Mouse (Mus musculus) CD8-positive naive resting alpha-beta T cell, adult 2 months (primary cell): Measurements from ENCODE around the gene Nxph3.

ENCODE experiments used
- DNase-seq, 2 experiments: peaks; one replicate each; pipeline ENCODE4 v3.0.0; 2022; ENCODE audit warnings: low read depth in 2 of 2, low spot score in 2 of 2

Nxph3 gene

GRCm38 (mm10) chr11:95493950-95494349, 20.4 kb downstream of the Nxph3 start:
- no peak for DNase-seq

DNA sequence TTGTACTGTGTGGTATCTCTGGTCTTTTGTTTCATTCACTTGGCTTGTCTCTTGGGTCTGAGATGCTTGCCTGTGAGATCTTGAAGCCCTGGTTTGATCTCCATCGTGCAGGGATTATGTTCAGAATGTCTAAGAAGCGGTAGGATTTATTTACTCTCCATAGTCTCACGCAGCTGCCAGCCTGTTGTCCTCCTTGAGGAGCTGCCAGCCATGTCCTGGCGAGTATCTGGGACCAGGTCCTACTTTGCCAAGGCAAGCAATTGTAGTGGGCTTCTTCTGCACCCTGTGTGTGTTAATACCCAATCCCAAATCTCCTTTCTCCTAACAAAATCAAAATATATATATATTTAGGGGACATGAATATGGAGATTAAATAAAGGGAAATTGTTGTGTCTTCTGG, 21.4 kb downstream of the Nxph3 start:
- DNase-seq, result no peak

- no peak for DNase-seq
Observed at GRCm38 (mm10) chr11:95492256-95492655, 22.1 kb downstream of the Nxph3 start.

- DNase-seq, result no peak
Observed at GRCm38 (mm10) chr11:95490104-95490503, 24.3 kb downstream of the Nxph3 start.

- DNase-seq, result no peak
Observed at GRCm38 (mm10) chr11:95487237-95487636, 27.1 kb downstream of the Nxph3 start.

- no peak for DNase-seq
Observed at GRCm38 (mm10) chr11:95485634-95486033, 28.7 kb downstream of the Nxph3 start.

GRCm38 (mm10) chr11:95480662-95481061, 33.7 kb downstream of the Nxph3 start:
- DNase-seq, result no peak

- no peak for DNase-seq
Observed at GRCm38 (mm10) chr11:95479458-95479857, 34.9 kb downstream of the Nxph3 start.

- no peak for DNase-seq
Observed at GRCm38 (mm10) chr11:95476323-95476722, 38.0 kb downstream of the Nxph3 start.

- DNase-seq, result no peak
Observed at GRCm38 (mm10) chr11:95473456-95473855, 40.9 kb downstream of the Nxph3 start.

- DNase-seq, result no peak
Observed at GRCm38 (mm10) chr11:95472942-95473341, 41.4 kb downstream of the Nxph3 start.

DNA sequence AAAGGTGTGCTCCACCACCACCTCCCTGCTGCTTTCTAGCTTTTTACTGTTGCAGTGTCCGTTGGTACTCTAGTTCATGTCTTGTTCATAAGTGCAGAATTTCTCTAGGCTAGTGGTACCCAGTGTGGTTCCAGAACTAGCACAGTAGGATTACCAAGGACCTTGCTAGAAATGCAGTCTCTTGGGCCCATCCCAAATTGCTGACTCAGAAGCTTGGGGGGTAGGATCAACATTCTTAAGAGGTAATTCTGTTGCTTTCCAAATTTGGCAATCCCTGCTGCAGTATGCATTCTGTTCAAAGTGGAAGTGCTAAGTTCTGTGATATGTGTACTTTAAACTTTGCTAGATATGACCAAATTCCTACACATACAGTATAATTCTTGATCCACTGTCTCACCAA, 46.6 kb downstream of the Nxph3 start:
- no peak for DNase-seq

GRCm38 (mm10) chr11:95462168-95462567, 52.2 kb downstream of the Nxph3 start:
- DNase-seq, result no peak

- DNase-seq, result no peak
Observed at GRCm38 (mm10) chr11:95460872-95461271, 53.5 kb downstream of the Nxph3 start.
